Mouse (Mus musculus) ES-E14 (cell line): ENCODE measurements around the gene Ywhaq. TPM values are rescaled to one million over a fixed set of nuclear protein-coding genes. Genes with fewer than 3 reads are reported as not detected.
A peak's percentile ranks its signal among the peaks of the same experiment; 100 is the strongest.

Experiments used
- DNase-seq: peaks from one replicate; pipeline ENCODE4 v3.0.0-alpha.2; 2013; ENCODE audit warnings: low read depth, low spot score
- H3K27ac ChIP-seq: 2 replicates; pipeline ENCODE4 v1.5.1; 2012; ENCODE audit warnings: low read depth, mild to moderate bottlenecking, low read length, moderate library complexity, mixed read lengths; ENCODE audit not compliant: poor library complexity, insufficient read depth, severe bottlenecking
- H3K36me3 ChIP-seq: 2 replicates; pipeline ENCODE4 v1.6.1; 2012; ENCODE audit warnings: mild to moderate bottlenecking, low read length, moderate library complexity, mixed read lengths; ENCODE audit not compliant: control insufficient read depth, poor library complexity, insufficient read depth, severe bottlenecking
- H3K4me1 ChIP-seq, 2 experiments: fragments of 150-350 bp in 1 of 2; sonication (generic) in 1 of 2; 2 replicates each; pipeline ENCODE4 v1.6.1; 2012; ENCODE audit warnings: low read length in 2 of 2, mild to moderate bottlenecking in 1 of 2, mixed read lengths in 1 of 2; ENCODE audit not compliant: control insufficient read depth in 2 of 2, insufficient read depth in 2 of 2, poor library complexity in 1 of 2
- H3K4me3 ChIP-seq, 2 experiments: fragments of 150-350 bp in 1 of 2; sonication (generic) in 1 of 2; 2 replicates each; pipeline ENCODE4 v1.5.1; 2012; ENCODE audit warnings: low read length in 2 of 2, low read depth in 1 of 2, mild to moderate bottlenecking in 1 of 2, mixed read lengths in 1 of 2; ENCODE audit not compliant: insufficient read depth in 1 of 2, poor library complexity in 1 of 2, severe bottlenecking in 1 of 2
- H3K9ac ChIP-seq: 2 replicates; pipeline ENCODE4 v1.6.1; 2012; ENCODE audit warnings: low read depth, mild to moderate bottlenecking, low read length, mixed read lengths; ENCODE audit not compliant: poor library complexity, insufficient read depth, severe bottlenecking
- H3K9me3 ChIP-seq: fragments of 150-350 bp; sonication (generic); 2 replicates; pipeline ENCODE4 v1.6.1; 2012; ENCODE audit warnings: low read depth, mild to moderate bottlenecking, low read length; ENCODE audit not compliant: control insufficient read depth, insufficient read depth
- CHD2 ChIP-seq: IDR thresholded peaks from 2 replicates; pipeline ENCODE4 v1.6.1; 2014; ENCODE audit warnings: mild to moderate bottlenecking, low read depth, low read length, inconsistent platforms
- HCFC1 ChIP-seq: IDR thresholded peaks from 2 replicates; pipeline ENCODE4 v1.6.1; 2012; ENCODE audit warnings: low read length, inconsistent platforms, borderline replicate concordance; ENCODE audit not compliant: insufficient read depth
- MAFK ChIP-seq: IDR thresholded peaks from 2 replicates; pipeline ENCODE4 v1.6.1; 2014; ENCODE audit warnings: mild to moderate bottlenecking, low read depth, low read length, inconsistent platforms; ENCODE audit not compliant: insufficient read depth
- ZC3H11A ChIP-seq: IDR thresholded peaks from 2 replicates; pipeline ENCODE4 v1.6.1; 2012; ENCODE audit warnings: low read depth, mild to moderate bottlenecking, inconsistent platforms, low read length, borderline replicate concordance
- ZNF384 ChIP-seq: IDR thresholded peaks from 2 replicates; pipeline ENCODE4 v1.6.1; 2012; ENCODE audit warnings: low read depth, low read length, inconsistent platforms
- in situ Hi-C, 2 experiments: fragments of 600-800 bp; cut with MboI; formaldehyde crosslinking; loops; one replicate each; pipeline ENCODE4 v1.15.1; 2025; ENCODE audit warnings: low sequenced_read_pairs in 2 of 2, inconsistent platforms in 1 of 2; ENCODE audit not compliant: unreplicated experiment in 2 of 2
- total RNA-seq: library from RNA; depleted of rRNA; stranded (reverse); fragments of 300-350 nt; gene quantifications from 2 replicates; pipeline ENCODE4 v1.2.3, GENCODE M21; 2012

Gene Ywhaq
- total RNA-seq, 1 experiment: 596 TPM

GRCm38 (mm10) chr12:21430140-21430539, 12.7 kb upstream of the Ywhaq start:
- in situ Hi-C loops: no loop called here
- DNase-seq: no peak
- Histone ChIP-seq H3K9ac (no peak overlapping the region), H3K4me1 (peaks cover 32 to 34% of the 10 kb centered on the region in 2 experiments), H3K36me3 (no peaks in the 10 kb centered on the region), H3K9me3 (no peaks in the 10 kb centered on the region), H3K27ac (peak overlapping the region; percentile 41; the same call in 1 of the 2 replicates), H3K4me3 (no peak overlapping the region)
- TF ChIP-seq ZNF384 (no peak), CHD2 (no peak)

- Histone ChIP-seq H3K36me3 (no peaks in the 10 kb centered on the region), H3K9ac (no peak overlapping the region), H3K4me3 (no peak overlapping the region), H3K27ac (no peak overlapping the region), H3K4me1 (peaks cover 27 to 28% of the 10 kb centered on the region in 2 experiments), H3K9me3 (no peaks in the 10 kb centered on the region)
- in situ Hi-C loops: no loop called here
- DNase-seq: no peak
- TF ChIP-seq MAFK (no peak), CHD2 (no peak), ZNF384 (no peak), ZC3H11A (no peak), HCFC1 (no peak)
Observed at GRCm38 (mm10) chr12:21429021-21429420, 11.6 kb upstream of the Ywhaq start.

GRCm38 (mm10) chr12:21426065-21426940, 8.9 kb upstream of the Ywhaq start:
- H3K9me3 ChIP-seq: no peaks in the 10 kb centered on the region
- in situ Hi-C loops: no loop called here
- no peak for DNase-seq
- H3K9ac ChIP-seq: peak overlapping the region; percentile 60; the same call in 1 of the 2 replicates
- no peak for TF ChIP-seq MAFK
- TF ChIP-seq ZNF384: no peak
- no peak for TF ChIP-seq ZC3H11A
- no peak for TF ChIP-seq HCFC1
- TF ChIP-seq CHD2: no peak
- H3K4me1 ChIP-seq: peaks cover 23 to 25% of the 10 kb centered on the region in 2 experiments
- no peak overlapping the region for H3K4me3 ChIP-seq
- H3K27ac ChIP-seq: peak overlapping the region; percentile 57
- no peaks in the 10 kb centered on the region for H3K36me3 ChIP-seq

- H3K36me3 ChIP-seq: no peaks in the 10 kb centered on the region
- no peak overlapping the region for H3K27ac ChIP-seq
- no peak for TF ChIP-seq ZNF384
- TF ChIP-seq MAFK: no peak
- TF ChIP-seq CHD2: no peak
- no peak for TF ChIP-seq HCFC1
- no peak for TF ChIP-seq ZC3H11A
- no peak overlapping the region for H3K4me3 ChIP-seq
- peaks cover 18 to 20% of the 10 kb centered on the region in 2 experiments for H3K4me1 ChIP-seq
- in situ Hi-C loops: no loop called here
- no peak for DNase-seq
- no peaks in the 10 kb centered on the region for H3K9me3 ChIP-seq
- H3K9ac ChIP-seq: no peak overlapping the region
Observed at GRCm38 (mm10) chr12:21424683-21425082, 7.2 kb upstream of the Ywhaq start.
